Mouse (Mus musculus) hindbrain, embryonic 11.5 days (tissue): ENCODE results near the gene Fam168b. TPM values are rescaled to one million over a fixed set of nuclear protein-coding genes. Genes with fewer than 3 reads are reported as not detected.

ENCODE experiments used
- ATAC-seq: fragments of 200-750 bp; cut with Nextera tagmentation; 2 replicates; pipeline ENCODE4 v1.8.0; 2017; ENCODE audit warnings: mild to moderate bottlenecking, moderate TSS enrichment, moderate library complexity; ENCODE audit not compliant: low FRiP score
- DNase-seq: peaks from one replicate; pipeline ENCODE4 v3.0.0-alpha.2; 2015; ENCODE audit warnings: low spot score
- H3K27ac ChIP-seq: fragments of 300-500 bp; sonication (generic); 2 replicates; pipeline ENCODE4 v1.5.1; 2014; ENCODE audit warnings: mild to moderate bottlenecking, low read depth, low read length
- H3K27me3 ChIP-seq: fragments of 300-500 bp; sonication (generic); 2 replicates; pipeline ENCODE4 v1.6.1; 2014; ENCODE audit warnings: mild to moderate bottlenecking, low read length, moderate library complexity, mixed read lengths; ENCODE audit not compliant: control insufficient read depth, insufficient read depth
- H3K36me3 ChIP-seq: fragments of 300-500 bp; sonication (generic); 2 replicates; pipeline ENCODE4 v1.6.1; 2014; ENCODE audit warnings: mild to moderate bottlenecking, low read length, moderate library complexity, mixed read lengths; ENCODE audit not compliant: control insufficient read depth, insufficient read depth
- H3K4me1 ChIP-seq: fragments of 300-500 bp; sonication (generic); replicated peaks from 2 replicates; pipeline ENCODE4 v1.6.1; 2014; ENCODE audit warnings: low read length, mixed read lengths; ENCODE audit not compliant: control insufficient read depth, insufficient read depth
- H3K4me2 ChIP-seq: fragments of 300-500 bp; sonication (generic); replicated peaks from 2 replicates; pipeline ENCODE4 v1.6.1; 2014; ENCODE audit warnings: mild to moderate bottlenecking, low read depth, low read length
- H3K4me3 ChIP-seq: fragments of 300-500 bp; sonication (generic); 2 replicates; pipeline ENCODE4 v1.5.1; 2014; ENCODE audit warnings: low read depth, low read length
- H3K9ac ChIP-seq: fragments of 300-500 bp; sonication (generic); 2 replicates; pipeline ENCODE4 v1.6.1; 2014; ENCODE audit warnings: low read depth, low read length
- H3K9me3 ChIP-seq: fragments of 300-500 bp; sonication (generic); 2 replicates; pipeline ENCODE4 v1.6.1; 2016; ENCODE audit warnings: low read length; ENCODE audit not compliant: control insufficient read depth
- WGBS: fragments of 180-500 bp; shearing (Covaris S2); extraction: QIAGEN DNeasy Blood & Tissue Kit; methylation state at CpG from one replicate; pipeline ENCODE4 v1.1.7; 2014; 5-methylcytosine and 5-hydroxymethylcytosine counted together
- polyA plus RNA-seq: library from polyadenylated mRNA; unstranded; fragments of >200 nt; fragmentation: Nextera tagmentation; extraction: Ambion mirVana; gene quantifications from 2 replicates; pipeline ENCODE4 v1.2.1, GENCODE M21; 2014

The Fam168b gene
- polyA plus RNA-seq, 1 experiment from 2014 or later: 75.6 TPM

GRCm38 (mm10) chr1:34825909-34826308 is 17.0 kb downstream of the Fam168b start:
- H3K36me3 ChIP-seq: no peaks in the 10 kb centered on the region
- H3K9me3 ChIP-seq: no peaks in the 10 kb centered on the region
- H3K27me3 ChIP-seq: no peaks in the 10 kb centered on the region
- H3K9ac ChIP-seq: no peak overlapping the region
- no peaks in the 10 kb centered on the region for H3K4me1 ChIP-seq
- WGBS: 92% methylated on average over 9 of the region's 9 CpGs
- no peak overlapping the region for H3K27ac ChIP-seq
- no peak for DNase-seq
- H3K4me3 ChIP-seq: no peak overlapping the region
- H3K4me2 ChIP-seq: no peak overlapping the region
- no peak for ATAC-seq

DNA sequence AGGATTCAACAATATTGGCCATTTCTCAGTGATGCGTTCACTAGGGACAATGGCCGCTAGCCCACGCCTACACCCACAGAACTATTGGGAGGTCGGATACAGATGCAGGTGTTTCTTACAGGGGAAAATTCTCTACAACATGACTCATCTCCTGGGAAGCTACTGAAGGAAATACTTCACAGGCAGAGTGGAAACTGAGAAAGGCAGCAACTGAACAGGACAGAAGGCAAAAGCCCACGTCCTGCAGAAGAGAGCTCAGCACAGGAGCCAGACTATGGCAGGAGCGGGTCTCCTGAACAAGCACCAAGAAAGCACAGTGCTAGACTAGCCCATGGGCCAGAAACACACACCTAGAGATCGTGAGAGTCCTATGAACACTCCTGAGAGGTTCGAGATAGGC is 18.7 kb downstream of the Fam168b start:
- DNase-seq (no peak), ATAC-seq (no peak)
- H3K9me3 ChIP-seq: no peaks in the 10 kb centered on the region
- H3K4me3 ChIP-seq: no peak overlapping the region
- 94% methylated on average over 8 of the region's 8 CpGs for WGBS
- H3K4me1 ChIP-seq: no peaks in the 10 kb centered on the region
- H3K9ac ChIP-seq: no peak overlapping the region
- H3K27me3 ChIP-seq: no peaks in the 10 kb centered on the region
- H3K36me3 ChIP-seq: 0 out of 2 replicates have a peak, but pooled peaks cover 2% of the 10 kb centered on the region
- H3K27ac ChIP-seq: no peak overlapping the region
- H3K4me2 ChIP-seq: no peak overlapping the region

DNA sequence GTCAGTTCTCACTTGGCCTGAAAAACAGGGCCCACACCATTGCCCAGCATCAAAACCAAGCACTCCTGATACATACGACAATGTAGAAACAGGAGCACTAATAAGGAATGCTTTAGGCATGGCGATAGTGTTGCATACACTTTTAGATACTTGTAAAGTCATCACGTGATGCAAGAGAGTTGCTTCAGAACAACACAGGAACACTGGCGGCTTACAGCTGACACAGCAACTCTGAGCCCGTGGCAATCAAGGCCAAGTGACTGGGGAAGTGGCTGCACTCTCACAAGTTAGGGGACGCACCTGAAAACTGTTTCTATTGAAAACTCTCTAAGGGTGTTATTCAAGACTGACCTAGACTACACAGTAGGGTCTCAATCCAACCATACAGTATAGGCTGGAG is 19.5 kb downstream of the Fam168b start:
- ATAC-seq: no peak
- 95% methylated on average over 6 of the region's 6 CpGs for WGBS

DNA sequence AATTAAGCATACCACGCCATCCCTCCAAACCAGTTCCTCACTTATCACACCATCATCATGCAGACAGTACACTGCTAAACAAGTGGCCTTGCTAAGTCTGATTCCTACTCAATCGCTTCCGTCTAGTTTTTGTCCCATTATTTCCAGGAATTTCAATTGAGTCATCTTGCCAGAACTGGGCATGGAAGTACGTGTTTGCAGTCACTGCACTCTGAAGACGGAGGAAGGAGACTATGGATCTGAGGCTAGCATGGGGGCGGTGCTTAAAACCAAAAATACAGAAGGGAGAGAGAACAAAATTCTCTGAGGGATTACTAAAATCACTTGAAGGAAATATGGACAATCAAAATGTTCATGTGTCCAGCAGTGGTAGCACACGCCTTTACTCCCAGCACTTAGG is 20.1 kb downstream of the Fam168b start:
- no peak overlapping the region for H3K27ac ChIP-seq
- H3K9me3 ChIP-seq: no peaks in the 10 kb centered on the region
- DNase-seq: no peak
- no peak overlapping the region for H3K9ac ChIP-seq
- H3K36me3 ChIP-seq: peaks cover 8% of the 10 kb centered on the region
- 94% methylated on average over 7 of the region's 7 CpGs for WGBS
- H3K4me1 ChIP-seq: no peaks in the 10 kb centered on the region
- no peaks in the 10 kb centered on the region for H3K27me3 ChIP-seq
- H3K4me3 ChIP-seq: no peak overlapping the region
- no peak for ATAC-seq
- H3K4me2 ChIP-seq: no peak overlapping the region

More for the DNA sequence above, 19.5 kb downstream of the Fam168b start:
- Histone ChIP-seq H3K4me3 (no peak overlapping the region), H3K27ac (no peak overlapping the region), H3K4me2 (no peak overlapping the region), H3K9me3 (no peaks in the 10 kb centered on the region), H3K36me3 (peaks cover 2% of the 10 kb centered on the region; the same call in 1 of the 2 replicates), H3K27me3 (no peaks in the 10 kb centered on the region), H3K9ac (no peak overlapping the region), H3K4me1 (no peaks in the 10 kb centered on the region)
- no peak for DNase-seq

DNA sequence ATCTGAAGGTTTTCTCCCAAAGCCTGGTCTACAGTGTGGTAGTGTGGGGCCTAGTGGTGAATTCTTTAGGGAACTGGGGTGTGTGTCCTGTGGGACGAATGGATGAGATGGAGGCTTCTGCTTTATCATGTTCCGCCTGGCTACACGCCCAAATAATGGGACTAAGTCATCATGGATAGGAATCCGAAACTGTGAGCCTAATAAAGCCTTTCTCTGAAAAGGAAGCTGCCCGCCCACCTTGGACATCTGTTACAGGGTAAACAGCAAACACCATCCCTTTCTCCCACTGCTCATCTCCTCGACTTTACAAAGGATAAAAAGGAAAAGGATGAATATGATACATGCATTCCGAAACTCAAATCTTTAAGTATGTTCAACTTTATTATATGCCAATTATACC is 20.9 kb downstream of the Fam168b start:
- DNase-seq: no peak
- peaks cover 13% of the 10 kb centered on the region for H3K36me3 ChIP-seq

DNA sequence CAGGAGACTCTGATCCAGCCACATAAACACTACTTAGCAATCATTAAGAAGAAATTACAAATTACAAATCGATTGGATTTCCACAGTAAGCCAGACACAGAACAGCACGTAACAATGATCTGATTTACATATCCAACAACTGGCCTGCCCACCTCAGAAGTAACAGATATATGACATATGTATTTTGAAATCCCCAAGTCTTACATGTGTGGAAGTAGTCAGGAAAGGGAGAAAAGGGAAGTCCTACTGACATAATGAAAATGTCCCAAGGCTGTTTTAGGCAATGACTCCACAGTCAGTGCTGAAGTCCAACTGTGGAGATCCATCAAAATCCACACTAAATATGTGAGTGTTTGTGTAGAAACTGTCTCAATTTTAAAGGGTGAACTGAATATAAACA is 21.5 kb downstream of the Fam168b start:
- DNase-seq: no peak
- H3K4me2 ChIP-seq: no peak overlapping the region
- no peak overlapping the region for H3K4me3 ChIP-seq
- no peak overlapping the region for H3K27ac ChIP-seq
- ATAC-seq: no peak
- H3K9ac ChIP-seq: no peak overlapping the region
- peaks cover 17% of the 10 kb centered on the region for H3K36me3 ChIP-seq
- 97% methylated on average over 2 of the region's 2 CpGs for WGBS
- no peaks in the 10 kb centered on the region for H3K4me1 ChIP-seq
- H3K9me3 ChIP-seq: no peaks in the 10 kb centered on the region
- H3K27me3 ChIP-seq: no peaks in the 10 kb centered on the region

More for the DNA sequence above, 20.9 kb downstream of the Fam168b start:
- Histone ChIP-seq H3K27me3 (no peaks in the 10 kb centered on the region), H3K4me3 (no peak overlapping the region), H3K9me3 (no peaks in the 10 kb centered on the region), H3K9ac (no peak overlapping the region), H3K27ac (no peak overlapping the region), H3K4me2 (no peak overlapping the region), H3K4me1 (no peaks in the 10 kb centered on the region)
- no peak for ATAC-seq
- 88% methylated on average over 7 of the region's 7 CpGs for WGBS

DNA sequence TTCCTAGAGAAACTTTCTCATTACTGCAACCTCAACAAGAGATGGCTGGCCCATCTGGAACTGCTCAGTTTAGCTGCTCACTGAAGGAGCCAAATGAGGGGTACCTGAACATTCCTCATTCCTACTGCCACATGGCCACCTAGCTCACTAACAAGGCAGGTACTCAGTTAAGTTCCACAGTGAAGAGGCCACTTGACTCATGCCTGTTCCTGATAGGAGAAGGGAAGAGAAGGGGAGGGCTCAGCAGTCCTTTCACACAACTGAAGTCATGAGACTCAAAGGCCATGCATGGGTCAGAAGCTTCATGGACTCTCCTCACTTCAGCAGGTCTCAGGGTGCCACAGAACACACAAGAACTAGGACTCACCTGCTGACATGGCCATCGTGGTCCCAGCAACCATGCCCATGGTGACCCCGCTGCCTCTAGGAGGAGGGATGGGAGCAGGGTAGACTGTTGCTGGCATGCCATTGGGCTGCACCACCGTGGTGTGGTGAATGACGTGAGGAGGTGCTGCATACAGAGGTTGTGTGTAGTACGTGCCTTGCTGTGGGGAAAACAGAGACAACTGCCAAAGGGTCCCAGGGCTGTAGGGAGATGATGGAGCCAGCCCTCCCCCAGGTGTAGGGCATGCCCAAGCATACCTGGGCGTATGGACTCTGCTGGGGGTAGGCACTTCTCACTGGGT is 23.5 kb downstream of the Fam168b start:
- H3K36me3 ChIP-seq: peaks cover 17% of the 10 kb centered on the region
- DNase-seq (no peak), ATAC-seq (no peak)
- 89% methylated on average over 6 of the region's 6 CpGs for WGBS
- H3K4me2 ChIP-seq: no peak overlapping the region
- H3K9me3 ChIP-seq: no peaks in the 10 kb centered on the region
- no peaks in the 10 kb centered on the region for H3K4me1 ChIP-seq
- no peaks in the 10 kb centered on the region for H3K27me3 ChIP-seq
- H3K9ac ChIP-seq: no peak overlapping the region
- no peak overlapping the region for H3K27ac ChIP-seq
- no peak overlapping the region for H3K4me3 ChIP-seq

- Histone ChIP-seq H3K4me3 (no peak overlapping the region), H3K9me3 (no peaks in the 10 kb centered on the region), H3K4me1 (no peaks in the 10 kb centered on the region), H3K4me2 (no peak overlapping the region), H3K36me3 (peaks cover 26% of the 10 kb centered on the region), H3K9ac (no peak overlapping the region), H3K27me3 (no peaks in the 10 kb centered on the region), H3K27ac (no peak overlapping the region)
- no peak for DNase-seq
- 74% methylated on average over 6 of the region's 6 CpGs for WGBS
- no peak for ATAC-seq
These were observed 27.0 kb downstream of the Fam168b start for GRCm38 (mm10) chr1:34815843-34816242.

- H3K4me2 ChIP-seq: no peak overlapping the region
These were observed 30.2 kb downstream of the Fam168b start for GRCm38 (mm10) chr1:34812407-34813247.

More at GRCm38 (mm10) chr1:34812407-34813247, 30.2 kb downstream of the Fam168b start:
- Histone ChIP-seq H3K9me3 (no peaks in the 10 kb centered on the region), H3K4me1 (no peaks in the 10 kb centered on the region), H3K4me3 (no peak overlapping the region), H3K9ac (no peak overlapping the region), H3K27ac (no peak overlapping the region), H3K36me3 (peaks cover 17% of the 10 kb centered on the region), H3K27me3 (no peaks in the 10 kb centered on the region)
- ATAC-seq (no peak), DNase-seq (no peak)
- WGBS: 94% methylated on average over 13 of the region's 13 CpGs
